Mouse (Mus musculus) limb, embryonic 10.5 days (tissue): ENCODE results near the gene Mgat4c. TPM values are rescaled to one million over a fixed set of nuclear protein-coding genes. Genes with fewer than 3 reads are reported as not detected.
"Not testable (repeated sequence)": the region's sequence is repeated elsewhere in the genome, so short reads cannot be mapped to it uniquely, and the experiment has no call there.

Experiments used
- DNase-seq: peaks from one replicate; pipeline ENCODE4 v3.0.0-alpha.2; 2017; ENCODE audit warnings: low spot score
- H3K27ac ChIP-seq: fragments of 300-500 bp; sonication (generic); 2 replicates; pipeline ENCODE4 v1.5.1; 2016; ENCODE audit warnings: mild to moderate bottlenecking
- H3K27me3 ChIP-seq: fragments of 300-500 bp; sonication (generic); 2 replicates; pipeline ENCODE4 v1.6.1; 2016; ENCODE audit warnings: low read depth, mild to moderate bottlenecking; ENCODE audit not compliant: poor library complexity, severe bottlenecking
- H3K36me3 ChIP-seq: fragments of 300-500 bp; sonication (generic); 2 replicates; pipeline ENCODE4 v1.6.1; 2016; ENCODE audit warnings: mild to moderate bottlenecking, moderate library complexity
- H3K4me1 ChIP-seq: fragments of 300-500 bp; sonication (generic); 2 replicates; pipeline ENCODE4 v1.6.1; 2016
- H3K4me3 ChIP-seq: fragments of 300-500 bp; sonication (generic); 2 replicates; pipeline ENCODE4 v1.5.1; 2016; ENCODE audit warnings: mild to moderate bottlenecking, moderate library complexity
- H3K9me3 ChIP-seq: fragments of 300-500 bp; sonication (generic); replicated peaks from 2 replicates; pipeline ENCODE4 v1.6.1; 2016; ENCODE audit warnings: mild to moderate bottlenecking
- WGBS: fragments of 180-500 bp; shearing (Covaris S2); methylation state at CpG from one replicate; pipeline ENCODE4 v1.1.7; 2016; 5-methylcytosine and 5-hydroxymethylcytosine counted together
- microRNA-seq: library from miRNA; unstranded; fragments of <30 nt; microRNA quantifications from one replicate; pipeline ENCODE4, GENCODE M21; 2017
- polyA plus RNA-seq: library from polyadenylated mRNA; unstranded; fragments of >200 nt; fragmentation: Nextera tagmentation; extraction: Ambion mirVana; gene quantifications from 2 replicates; pipeline ENCODE4 v1.2.1, GENCODE M21; 2016

The Mgat4c gene
- polyA plus RNA-seq, 1 experiment from 2014 or later = 0.25 TPM

DNA sequence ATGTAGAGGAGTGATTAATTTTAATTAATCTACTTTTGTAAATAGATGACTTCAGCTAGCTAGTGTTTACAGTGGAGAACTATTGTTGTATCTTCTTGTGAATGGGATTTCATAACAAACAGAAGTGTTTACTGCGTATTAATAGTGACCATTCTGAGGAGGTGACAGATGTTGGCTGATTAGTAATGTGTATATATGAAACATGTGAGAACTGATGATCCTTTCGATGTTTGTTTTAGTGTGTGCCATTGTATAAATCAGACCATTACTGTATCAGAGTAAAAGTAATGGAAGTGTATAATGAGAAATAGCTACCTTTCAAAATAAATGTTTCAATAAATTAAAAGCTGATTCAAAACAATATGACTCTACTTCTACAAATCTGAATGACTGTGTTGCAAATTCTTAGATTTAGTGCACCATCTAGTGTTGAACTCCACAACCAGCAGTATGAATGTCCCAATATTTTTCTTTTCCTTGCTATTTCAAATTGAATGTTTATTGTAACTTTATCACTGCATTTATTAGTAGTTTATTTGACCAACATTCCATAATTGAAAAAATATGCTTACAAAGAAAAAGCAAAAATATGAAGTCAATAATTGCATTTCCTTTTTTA lies 736.5 kb downstream of the Mgat4c start:
- Histone ChIP-seq H3K27ac (no peak overlapping the region), H3K9me3 (no peaks in the 10 kb centered on the region), H3K4me3 (no peak overlapping the region), H3K4me1 (no peaks in the 10 kb centered on the region), H3K27me3 (no peaks in the 10 kb centered on the region), H3K36me3 (no peaks in the 10 kb centered on the region)
- DNase-seq = no peak
- WGBS = 84% methylated on average over 2 of the region's 2 CpGs

DNA sequence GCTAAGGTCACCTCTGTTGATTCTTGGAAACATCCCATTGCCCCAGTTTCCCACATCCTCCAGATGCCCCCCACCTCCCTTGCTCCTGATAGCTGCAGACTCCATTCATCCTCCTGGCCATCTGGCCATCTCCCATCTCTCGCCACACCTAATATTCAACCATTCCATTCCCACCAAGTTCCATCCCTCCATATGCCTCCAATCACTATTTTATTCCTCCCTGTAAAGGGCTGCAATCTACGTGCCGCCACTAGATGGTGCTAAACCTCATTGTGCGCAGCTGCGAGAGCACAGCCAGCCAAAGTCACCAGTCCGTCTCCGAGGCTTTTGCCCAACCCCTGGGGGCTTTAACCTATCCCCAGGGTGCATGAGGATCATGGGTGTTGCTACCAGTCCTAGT lies 753.8 kb downstream of the Mgat4c start:
- H3K4me1 ChIP-seq, H3K4me3 ChIP-seq, H3K36me3 ChIP-seq, H3K27ac ChIP-seq, H3K9me3 ChIP-seq, H3K27me3 ChIP-seq: not testable (repeated sequence)
- DNase-seq = peak; percentile 50
- 5% methylated on average over 7 of the region's 7 CpGs for WGBS

DNA sequence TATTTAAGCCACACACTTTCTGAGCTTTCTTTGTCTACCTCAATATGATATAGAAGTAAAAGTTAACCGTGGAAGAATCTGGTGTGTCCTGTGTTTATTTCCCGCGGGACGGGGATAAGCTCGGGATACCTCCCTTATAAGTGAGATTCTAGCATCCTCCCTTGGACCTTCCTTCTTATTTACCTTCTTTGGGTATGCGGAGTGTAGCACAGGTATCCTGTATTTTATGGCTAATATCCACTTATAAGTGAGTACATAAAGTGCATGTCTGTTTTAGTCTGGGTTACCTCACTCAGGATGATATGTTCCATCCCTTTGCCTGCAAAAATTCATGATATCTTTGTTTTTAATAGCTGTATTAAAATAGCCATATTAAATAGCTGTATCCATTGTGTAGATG lies 754.2 kb downstream of the Mgat4c start:
- not testable (repeated sequence) for H3K36me3 ChIP-seq, H3K4me3 ChIP-seq, H3K4me1 ChIP-seq, H3K27me3 ChIP-seq, H3K9me3 ChIP-seq, H3K27ac ChIP-seq, DNase-seq
- 47% methylated on average over 6 of the region's 6 CpGs for WGBS

Small RNA genes within 50 kb of the gene (microRNA-seq; reads per million reads assigned to microRNA genes)
- gene Mir3059 = not detected
